Mouse (Mus musculus): ENCODE measurements around the gene Lrmda.

DNA sequence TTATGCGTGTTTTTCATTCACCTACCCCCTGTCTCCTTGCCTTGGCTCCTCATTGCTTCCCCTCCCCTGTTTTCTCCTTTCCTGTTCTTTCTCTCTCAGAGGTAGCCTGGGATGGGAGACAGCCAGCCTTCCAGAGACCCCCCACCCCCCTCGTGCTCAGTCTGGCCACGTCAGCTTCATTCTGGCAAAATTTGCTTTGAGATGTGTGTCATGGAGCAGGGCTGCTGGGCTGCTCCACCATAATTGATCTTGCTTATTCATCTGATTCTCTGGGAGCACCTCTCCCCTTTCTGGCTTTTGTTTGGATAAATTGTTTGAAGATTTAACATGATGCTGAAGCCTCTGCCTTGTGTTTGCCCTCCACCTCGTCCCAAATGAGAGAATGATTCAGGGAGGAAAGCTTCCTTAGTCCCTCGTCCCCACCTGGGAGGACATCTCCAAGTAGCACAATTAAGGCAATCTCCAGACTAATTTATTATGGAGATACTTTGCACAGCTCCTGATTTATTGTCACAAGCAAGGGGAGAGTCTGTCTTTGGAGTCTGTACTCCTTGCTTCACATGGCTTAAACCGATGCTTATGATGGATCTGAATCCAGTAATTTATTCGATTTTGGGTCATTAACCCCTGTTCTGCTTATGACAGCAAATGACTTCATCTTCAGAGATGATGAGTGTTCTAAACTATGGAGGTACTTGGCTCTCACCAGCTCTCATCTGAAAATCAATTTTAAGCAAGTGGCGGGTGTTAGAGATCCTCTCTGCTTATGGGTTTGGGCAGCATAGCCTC, 526.6 kb downstream of the Lrmda start:
- TF ChIP-seq EP300 (IDR thresholded peaks at IDR 0.05; ENCODE audit: insufficient read depth, low read depth, low read length) (no peak), CTCF (IDR thresholded peaks at IDR 0.05) (no peak)

Measured in heart, adult 2 months (tissue).